Mouse (Mus musculus) MEL (cell line): ENCODE data around the gene Lzts2.

Source experiments
- CTCF ChIP-seq, 3 experiments: IDR thresholded peaks in 2 of 3; conservative IDR thresholded peaks in 1 of 3; 2 replicates each; pipeline ENCODE4 v1.5.1; 2011 to 2012; ENCODE audit warnings: low read length in 3 of 3, low read depth in 2 of 3, mild to moderate bottlenecking in 2 of 3, improper control_type of control experiment in 1 of 3, inconsistent platforms in 1 of 3, mixed read lengths in 1 of 3, moderate library complexity in 1 of 3; ENCODE audit not compliant: control insufficient read depth in 1 of 3, insufficient read depth in 1 of 3, poor library complexity in 1 of 3, severe bottlenecking in 1 of 3
- ELF1 ChIP-seq: IDR thresholded peaks from 2 replicates; pipeline ENCODE4 v1.6.1; 2014; ENCODE audit warnings: low read depth, mild to moderate bottlenecking, inconsistent platforms, low read length, improper control_type of control experiment, moderate library complexity
- EP300 ChIP-seq, 2 experiments: IDR thresholded peaks; 2 replicates each; pipeline ENCODE4 v1.6.1; 2011; ENCODE audit warnings: improper control_type of control experiment in 2 of 2, low read length in 2 of 2, low read depth in 1 of 2, mild to moderate bottlenecking in 1 of 2
- GABPA ChIP-seq: IDR thresholded peaks from 2 replicates; pipeline ENCODE4 v1.6.1; 2012; ENCODE audit warnings: low read depth, mild to moderate bottlenecking, inconsistent platforms, low read length, improper control_type of control experiment, moderate library complexity
- MEF2A ChIP-seq: IDR thresholded peaks from 2 replicates; pipeline ENCODE4 v1.6.1; 2014; ENCODE audit warnings: low read depth, mild to moderate bottlenecking, inconsistent platforms, low read length, improper control_type of control experiment; ENCODE audit not compliant: poor library complexity, insufficient replicate concordance, severe bottlenecking; ENCODE audit errors: extremely low read depth
- MYC ChIP-seq: IDR thresholded peaks from 2 replicates; pipeline ENCODE4 v1.6.1; 2011; ENCODE audit warnings: low read depth, mild to moderate bottlenecking, low read length, improper control_type of control experiment, moderate library complexity
- POLR2A ChIP-seq, 2 experiments: IDR thresholded peaks; 2 replicates each; pipeline ENCODE4 v1.6.1; 2011 to 2012; ENCODE audit warnings: low read length in 2 of 2, mild to moderate bottlenecking in 2 of 2, control low read depth in 1 of 2, improper control_type of control experiment in 1 of 2, low read depth in 1 of 2, moderate library complexity in 1 of 2; ENCODE audit not compliant: control insufficient read depth in 1 of 2, insufficient read depth in 1 of 2, poor library complexity in 1 of 2
- USF1 ChIP-seq: IDR thresholded peaks from 2 replicates; pipeline ENCODE4 v1.6.1; 2014; ENCODE audit warnings: low read depth, mild to moderate bottlenecking, inconsistent platforms, low read length, improper control_type of control experiment, moderate library complexity
- ZKSCAN1 ChIP-seq: IDR thresholded peaks from 2 replicates; pipeline ENCODE4 v1.6.1; 2012; ENCODE audit warnings: low read depth, mild to moderate bottlenecking, inconsistent platforms, low read length, improper control_type of control experiment, moderate library complexity
- ZNF384 ChIP-seq: IDR thresholded peaks from 2 replicates; pipeline ENCODE4 v1.6.1; 2012; ENCODE audit warnings: low read depth, mild to moderate bottlenecking, inconsistent platforms, low read length, improper control_type of control experiment

GRCm38 (mm10) chr19:44987004-44987403 lies 27.2 kb upstream of the Lzts2 start:
- TF ChIP-seq CTCF (IDR thresholded peaks at IDR 0.05 in 2 of 3, conservative IDR thresholded peaks at IDR 0.05 in 1 of 3; ENCODE audit: control insufficient read depth in 1 of 3, insufficient read depth in 1 of 3, low read depth in 2 of 3, low read length in 3 of 3, poor library complexity in 1 of 3, severe bottlenecking in 1 of 3) (no peak), POLR2A (IDR thresholded peaks at IDR 0.05; ENCODE audit: control insufficient read depth in 1 of 2, insufficient read depth in 1 of 2, low read depth in 1 of 2, low read length in 2 of 2, poor library complexity in 1 of 2) (no peak), ELF1 (no peak), MEF2A (no peak), EP300 (IDR thresholded peaks at IDR 0.05; ENCODE audit: low read depth in 1 of 2, low read length in 2 of 2) (no peak), ZKSCAN1 (no peak), USF1 (no peak), GABPA (no peak), ZNF384 (no peak), MYC (no peak)
